Mouse (Mus musculus) ES-Bruce4 (cell line): ENCODE results near the gene Susd4. TPM values are rescaled to one million over a fixed set of nuclear protein-coding genes. Genes with fewer than 3 reads are reported as not detected.

Source experiments
- H3K27ac ChIP-seq: 2 replicates; pipeline ENCODE4 v1.5.1; 2012; ENCODE audit warnings: low read length, inconsistent platforms; ENCODE audit not compliant: insufficient read depth
- H3K27me3 ChIP-seq: 2 replicates; pipeline ENCODE4 v1.6.1; 2012; ENCODE audit warnings: mild to moderate bottlenecking, low read length, inconsistent platforms; ENCODE audit not compliant: control insufficient read depth, poor library complexity, insufficient read depth, severe bottlenecking
- H3K36me3 ChIP-seq: 2 replicates; pipeline ENCODE4 v1.6.1; 2012; ENCODE audit warnings: inconsistent platforms, mild to moderate bottlenecking, low read length, moderate library complexity; ENCODE audit not compliant: control insufficient read depth, poor library complexity, insufficient read depth, severe bottlenecking
- H3K4me1 ChIP-seq: one replicate; pipeline ENCODE4 v1.8.1; 2011; ENCODE audit warnings: low read length; ENCODE audit not compliant: control insufficient read depth, insufficient read depth
- H3K4me3 ChIP-seq: 2 replicates; pipeline ENCODE4 v1.5.1; 2011; ENCODE audit warnings: low read depth, mild to moderate bottlenecking, low read length
- H3K9ac ChIP-seq: 2 replicates; pipeline ENCODE4 v1.6.1; 2012; ENCODE audit warnings: low read depth, mild to moderate bottlenecking, inconsistent platforms; ENCODE audit not compliant: poor library complexity, severe bottlenecking
- H3K9me3 ChIP-seq: replicated peaks from 2 replicates; pipeline ENCODE4 v1.6.1; 2012; ENCODE audit warnings: mild to moderate bottlenecking, low read length, inconsistent platforms; ENCODE audit not compliant: control insufficient read depth, poor library complexity, insufficient read depth, severe bottlenecking
- CTCF ChIP-seq: IDR thresholded peaks from one replicate; pipeline ENCODE4 v1.8.1; 2011; ENCODE audit warnings: low read depth, low read length
- EP300 ChIP-seq: IDR thresholded peaks from 2 replicates; pipeline ENCODE4 v1.6.1; 2011; ENCODE audit warnings: low read depth, low read length; ENCODE audit not compliant: insufficient read depth
- POLR2A ChIP-seq: IDR thresholded peaks from one replicate; pipeline ENCODE4 v1.8.1; 2011; ENCODE audit warnings: low read length; ENCODE audit not compliant: insufficient read depth
- polyA plus RNA-seq: library from polyadenylated mRNA; stranded (reverse); fragments of >200 nt; gene quantifications from 2 replicates; pipeline ENCODE4 v1.2.4, GENCODE M21; 2011; ENCODE audit warnings: low read depth; ENCODE audit not compliant: missing spikeins, insufficient read depth, insufficient read length

Susd4 gene
- polyA plus RNA-seq, 1 experiment = 24.6 TPM

DNA sequence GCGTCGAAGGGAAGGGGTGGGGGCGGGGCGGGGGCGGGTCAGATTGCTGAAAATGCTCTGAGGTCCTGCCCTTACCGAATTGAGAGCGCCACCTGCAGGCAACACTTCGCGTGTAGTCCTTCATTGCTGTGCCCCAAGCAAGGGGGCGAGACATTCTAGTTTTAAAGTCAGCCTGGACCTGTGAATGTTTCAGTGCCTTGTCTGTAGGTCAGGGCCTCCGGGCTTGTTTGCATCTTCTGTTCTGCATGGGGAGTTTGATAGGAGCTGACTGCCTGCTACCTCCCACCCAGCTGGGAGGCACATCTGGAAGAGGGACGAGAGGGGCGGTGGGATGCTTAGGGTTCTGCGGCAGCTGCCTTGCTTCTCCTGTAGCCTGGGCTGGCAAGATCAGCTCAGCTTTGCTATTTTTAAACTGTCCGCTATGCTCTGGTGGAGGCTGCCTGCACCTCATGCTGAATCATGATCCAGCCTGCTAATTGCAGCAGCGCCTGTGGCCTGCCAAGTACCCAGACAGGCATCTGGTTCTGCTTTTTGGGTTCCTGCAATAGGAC is 28.9 kb downstream of the Susd4 start:
- Histone ChIP-seq H3K4me3 (no peak overlapping the region), H3K9me3 (no peaks in the 10 kb centered on the region), H3K36me3 (no peaks in the 10 kb centered on the region), H3K4me1 (no peaks in the 10 kb centered on the region), H3K9ac (no peak overlapping the region), H3K27me3 (no peaks in the 10 kb centered on the region), H3K27ac (no peak overlapping the region)
- TF ChIP-seq POLR2A (no peak), EP300 (no peak), CTCF (peak; percentile 79)

DNA sequence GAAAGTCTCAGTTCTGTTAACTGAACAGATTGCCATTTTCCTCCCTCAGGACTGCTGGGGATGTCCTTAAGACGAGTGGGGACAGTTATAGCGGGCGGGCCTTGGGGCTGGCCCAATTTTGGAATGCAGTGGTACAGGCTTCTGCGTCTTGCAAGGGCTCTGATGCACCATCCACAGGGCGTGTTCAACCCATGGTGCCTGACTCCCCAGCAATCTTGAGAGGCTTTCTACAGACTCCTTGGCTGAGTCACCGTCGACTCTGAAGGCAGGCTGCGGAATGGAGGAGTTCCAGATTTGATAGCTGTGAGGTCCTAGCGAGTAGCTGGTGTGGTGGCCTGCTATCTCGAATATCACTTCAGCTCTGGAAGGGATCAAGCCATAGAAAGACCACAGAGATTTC is 30.6 kb downstream of the Susd4 start:
- H3K27ac ChIP-seq = no peak overlapping the region
- H3K9me3 ChIP-seq = no peaks in the 10 kb centered on the region
- H3K9ac ChIP-seq = no peak overlapping the region
- no peak overlapping the region for H3K4me3 ChIP-seq
- H3K4me1 ChIP-seq = no peaks in the 10 kb centered on the region
- TF ChIP-seq CTCF = no peak
- no peak for TF ChIP-seq POLR2A
- H3K27me3 ChIP-seq = no peaks in the 10 kb centered on the region
- H3K36me3 ChIP-seq = no peaks in the 10 kb centered on the region

DNA sequence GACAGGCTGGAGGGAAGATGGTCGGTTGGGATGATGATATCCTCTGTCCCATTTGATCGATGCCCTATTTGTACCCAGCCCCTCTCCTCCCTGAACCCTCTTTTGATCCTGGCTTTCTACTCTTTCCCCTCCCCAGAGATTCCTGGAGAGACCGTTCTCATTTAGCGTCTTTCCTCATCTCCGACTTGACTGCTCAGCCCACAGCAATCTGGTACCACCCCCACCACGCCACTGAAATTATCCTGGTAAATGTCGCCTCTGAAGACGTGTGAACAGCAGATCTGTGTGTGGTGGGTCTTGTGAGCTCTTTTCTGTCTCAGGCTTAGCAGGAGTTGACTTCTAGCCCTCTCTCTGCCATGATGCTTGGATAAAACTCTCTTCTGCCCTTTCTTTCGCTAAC is 31.0 kb downstream of the Susd4 start:
- Histone ChIP-seq H3K4me3 (no peak overlapping the region), H3K9ac (no peak overlapping the region), H3K27ac (no peak overlapping the region), H3K36me3 (no peaks in the 10 kb centered on the region), H3K9me3 (no peaks in the 10 kb centered on the region), H3K27me3 (no peaks in the 10 kb centered on the region), H3K4me1 (no peaks in the 10 kb centered on the region)
- TF ChIP-seq CTCF = no peak
- no peak for TF ChIP-seq EP300
- no peak for TF ChIP-seq POLR2A

DNA sequence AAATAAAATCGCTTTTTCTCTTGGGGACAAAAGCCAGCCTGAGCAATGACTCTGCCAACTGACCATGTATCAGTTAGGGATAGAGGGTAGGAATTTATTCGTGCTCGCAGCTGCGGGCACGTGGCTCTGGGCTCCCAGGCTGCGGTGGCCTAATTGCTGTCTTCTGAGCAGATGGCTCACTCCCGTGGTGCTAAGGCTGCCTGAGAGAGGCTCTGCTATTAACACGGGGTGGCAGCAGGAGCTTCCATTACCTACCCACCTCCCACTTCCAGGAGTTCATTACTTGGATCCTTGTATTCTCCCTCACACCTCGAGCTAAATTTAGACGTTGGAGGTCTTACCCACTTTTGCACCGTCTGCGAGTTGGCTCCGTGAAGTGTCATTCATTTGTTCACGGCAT is 33.4 kb downstream of the Susd4 start:
- no peak for TF ChIP-seq CTCF
- TF ChIP-seq EP300 = no peak
- no peak for TF ChIP-seq POLR2A
- Histone ChIP-seq H3K36me3 (no peaks in the 10 kb centered on the region), H3K9me3 (no peaks in the 10 kb centered on the region), H3K27ac (no peak overlapping the region), H3K4me3 (no peak overlapping the region), H3K27me3 (no peaks in the 10 kb centered on the region), H3K9ac (no peak overlapping the region), H3K4me1 (no peaks in the 10 kb centered on the region)

DNA sequence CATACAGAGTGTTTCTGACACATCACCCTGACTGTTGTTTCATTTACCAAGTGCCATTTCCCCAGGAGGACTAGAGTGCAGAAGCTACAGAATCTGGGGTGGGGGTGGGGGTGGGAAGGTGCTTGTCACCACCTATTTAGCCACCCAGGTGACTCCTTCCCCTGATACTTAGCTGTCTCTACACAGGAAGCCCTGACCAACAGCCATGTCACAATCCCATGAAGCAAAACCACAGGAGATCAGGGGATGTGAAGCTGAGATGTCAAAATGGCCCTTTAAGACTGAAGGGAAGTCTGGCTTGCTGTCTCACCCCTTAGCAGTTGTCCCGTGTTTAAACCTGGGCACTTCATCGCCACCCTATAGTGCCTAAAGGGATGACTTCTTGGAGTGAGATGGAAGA is 37.9 kb downstream of the Susd4 start:
- Histone ChIP-seq H3K9ac (no peak overlapping the region), H3K27ac (no peak overlapping the region), H3K36me3 (no peaks in the 10 kb centered on the region), H3K4me1 (no peaks in the 10 kb centered on the region), H3K27me3 (no peaks in the 10 kb centered on the region), H3K9me3 (no peaks in the 10 kb centered on the region), H3K4me3 (no peak overlapping the region)
- TF ChIP-seq CTCF (no peak), POLR2A (no peak), EP300 (no peak)

DNA sequence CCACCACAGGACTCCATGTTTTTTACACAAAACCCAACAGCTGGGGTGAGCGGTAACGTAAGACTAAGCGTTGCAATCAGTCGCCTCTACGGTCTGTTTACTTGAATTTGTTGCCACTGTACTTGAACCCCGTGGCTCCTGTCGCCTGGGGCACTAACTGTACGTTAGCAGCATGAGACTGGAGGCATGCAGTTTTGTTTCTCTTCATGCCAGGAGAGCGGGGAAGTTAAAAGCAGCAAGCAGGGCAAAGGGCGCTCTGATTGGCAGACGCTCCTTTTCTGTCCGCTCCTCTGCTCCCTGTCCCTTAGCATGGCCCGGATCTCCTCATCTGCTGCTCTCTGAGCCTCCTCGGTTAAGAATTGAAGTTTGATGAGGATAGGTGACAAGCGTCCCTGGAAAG is 39.2 kb downstream of the Susd4 start:
- H3K27me3 ChIP-seq = no peaks in the 10 kb centered on the region
- H3K9ac ChIP-seq = no peak overlapping the region
- no peaks in the 10 kb centered on the region for H3K36me3 ChIP-seq
- no peak for TF ChIP-seq CTCF
- no peak for TF ChIP-seq POLR2A
- TF ChIP-seq EP300 = no peak
- H3K4me1 ChIP-seq = no peaks in the 10 kb centered on the region
- H3K9me3 ChIP-seq = no peaks in the 10 kb centered on the region
- no peak overlapping the region for H3K4me3 ChIP-seq
- no peak overlapping the region for H3K27ac ChIP-seq
